Mouse (Mus musculus) stomach, embryonic 15.5 days (tissue): Measurements from ENCODE around the gene Hps6. TPM values are rescaled to one million over a fixed set of nuclear protein-coding genes. Genes with fewer than 3 reads are reported as not detected.

Experiments used
- polyA plus RNA-seq: library from polyadenylated mRNA; unstranded; fragments of >200 nt; fragmentation: Nextera tagmentation; extraction: Ambion mirVana; gene quantifications from 2 replicates; pipeline ENCODE4 v1.2.1, GENCODE M21; 2015

Hps6 gene
- polyA plus RNA-seq, 1 experiment from 2014 or later, result 8.1 TPM

Other genes starting within 250 kb of the Hps6 start
- gene Mgea5, start 219.7 kb upstream of the Hps6 start, polyA plus RNA-seq, result 42.2 and 47.2 TPM in 2 replicates
- 1.6 and 2.8 TPM in 2 replicates for gene Kcnip2, start 187.4 kb upstream of the Hps6 start, polyA plus RNA-seq
- 13.1 and 17.3 TPM in 2 replicates for gene Armh3, start 5.0 kb upstream of the Hps6 start, polyA plus RNA-seq
- gene Pprc1, start 41.4 kb downstream of the Hps6 start, polyA plus RNA-seq, result 32.7 and 37.5 TPM in 2 replicates
- gene Ldb1, start 41.7 kb downstream of the Hps6 start, polyA plus RNA-seq, result 73.9 and 74.1 TPM in 2 replicates
- gene Nolc1, start 72.4 kb downstream of the Hps6 start, polyA plus RNA-seq, result 79.3 and 89.8 TPM in 2 replicates
- not detected in 2 replicates for gene Elovl3, start 128.4 kb downstream of the Hps6 start, polyA plus RNA-seq
- gene Pitx3, start 144.8 kb downstream of the Hps6 start, polyA plus RNA-seq, result 0.15 TPM in 1 of 2 replicates, not detected in the other
- 59.3 and 63.1 TPM in 2 replicates for gene Gbf1, start 149.0 kb downstream of the Hps6 start, polyA plus RNA-seq